Comparison of ENCODE assay signal across 10 mouse cellular contexts in genomic region chr3:103438791-103439354, GRCm38 (mm10).
DNase-seq lines count a peak whose midpoint lies in the region; ATAC-seq and TF ChIP-seq lines count a peak whose summit lies in the region.
"Had no signal": no experiment of that assay in that cellular context is flagged by ENCODE, and none has a peak within 500 bp of the region (broad histone marks: within the 10 kb centered on the region; RNA-seq: fewer than 3 reads in every experiment).

No protein-coding gene starts in this region.

- ATAC-seq in embryonic facial prominence, embryonic 14.5 days (ENCODE audit: low read depth): 0 out of 2 replicates have a peak, but pooled peaks have one; percentile 41
- ATAC-seq in hindbrain, embryonic 12.5 days (ENCODE audit: low FRiP score): peak; percentile 66; the same call in 1 of the 2 replicates
- ATAC-seq in liver, embryonic 14.5 days (ENCODE audit: insufficient read depth): no peak
- peak; percentile 53; the same call in 1 of the 2 replicates for ATAC-seq in neural tube, embryonic 14.5 days (ENCODE audit: low read depth)

- peak; percentile 39 for DNase-seq in ovary, postnatal 14 days (ENCODE audit: low spot score)
- no peak for DNase-seq in ovary, adult 18-20 months (ENCODE audit: low spot score)
- DNase-seq in adrenal gland, postnatal 14 days: peak; percentile 64
- DNase-seq in embryonic facial prominence, embryonic 14.5 days (ENCODE audit: low spot score): peak; percentile 44
- no peak for DNase-seq in liver, embryonic 14.5 days (ENCODE audit: low read depth in 3 of 3, low spot score in 3 of 3)
- DNase-seq in thymus, postnatal 36 days: peak; percentile 78 to 79

- no peaks in the 10 kb centered on the region; the same call in 1 of the 2 replicates for H3K4me1 ChIP-seq in embryonic facial prominence, embryonic 14.5 days (ENCODE audit: control insufficient read depth, insufficient read depth, low read length)
- H3K4me1 ChIP-seq in hindbrain, embryonic 12.5 days: no peaks in the 10 kb centered on the region
- 0 out of 4 replicates have a peak, but pooled peaks cover 0 to 2% of the 10 kb centered on the region in 2 experiments for H3K4me1 ChIP-seq in liver, embryonic 14.5 days (replicated peaks; ENCODE audit: control insufficient read depth in 2 of 2, insufficient read depth in 2 of 2, low read length in 1 of 2)
- no peaks in the 10 kb centered on the region for H3K4me1 ChIP-seq in neural tube, embryonic 14.5 days (ENCODE audit: control insufficient read depth, insufficient read depth, low read length)
- H3K4me1 ChIP-seq: liver, embryonic 15.5 days had no signal

- TF ChIP-seq EP300 in liver, embryonic 14.5 days (IDR thresholded peaks at IDR 0.05; ENCODE audit: low read depth): no peak

- H3K36me3 ChIP-seq in embryonic facial prominence, embryonic 14.5 days (ENCODE audit: control insufficient read depth, insufficient read depth, low read length): no peaks in the 10 kb centered on the region
- H3K36me3 ChIP-seq in hindbrain, embryonic 12.5 days: no peaks in the 10 kb centered on the region
- H3K36me3 ChIP-seq in liver, embryonic 14.5 days (replicated peaks; ENCODE audit: control insufficient read depth, insufficient read depth, low read depth): no peaks in the 10 kb centered on the region
- H3K36me3 ChIP-seq in neural tube, embryonic 14.5 days (ENCODE audit: control insufficient read depth, insufficient read depth, low read length): no peaks in the 10 kb centered on the region
- H3K36me3 ChIP-seq: embryonic facial prominence, embryonic 12.5 days; liver, embryonic 15.5 days had no signal

- H3K9ac ChIP-seq in embryonic facial prominence, embryonic 14.5 days (ENCODE audit: low read depth, low read length): no peak overlapping the region
- H3K9ac ChIP-seq in hindbrain, embryonic 12.5 days: no peak overlapping the region
- H3K9ac ChIP-seq in liver, embryonic 14.5 days (replicated peaks): no peak overlapping the region
- H3K9ac ChIP-seq in neural tube, embryonic 14.5 days (replicated peaks; ENCODE audit: low read depth, low read length): no peak overlapping the region
- H3K9ac ChIP-seq: embryonic facial prominence, embryonic 12.5 days; liver, embryonic 15.5 days had no signal

- peak; percentile 51 for TF ChIP-seq CTCF in liver, embryonic 14.5 days (IDR thresholded peaks at IDR 0.05; ENCODE audit: low read depth)

- WGBS in embryonic facial prominence, embryonic 14.5 days: 49% methylated on average over 12 of the region's 12 CpGs
- 44% methylated on average over 12 of the region's 12 CpGs for WGBS in hindbrain, embryonic 12.5 days
- 58% methylated on average over 12 of the region's 12 CpGs for WGBS in liver, embryonic 14.5 days (ENCODE audit: insufficient replicate concordance)
- 53% methylated on average over 12 of the region's 12 CpGs for WGBS in neural tube, embryonic 14.5 days

- H3K4me2 ChIP-seq in embryonic facial prominence, embryonic 14.5 days (ENCODE audit: low read depth, low read length): no peak overlapping the region
- H3K4me2 ChIP-seq in hindbrain, embryonic 12.5 days (replicated peaks): no peak overlapping the region
- no peak overlapping the region for H3K4me2 ChIP-seq in liver, embryonic 14.5 days (ENCODE audit: low read depth)
- no peak overlapping the region for H3K4me2 ChIP-seq in neural tube, embryonic 14.5 days (ENCODE audit: low read depth, low read length)
- H3K4me2 ChIP-seq: embryonic facial prominence, embryonic 12.5 days; liver, embryonic 15.5 days had no signal

- H3K4me3 ChIP-seq in embryonic facial prominence, embryonic 14.5 days (ENCODE audit: low read depth, low read length): no peak overlapping the region
- no peak overlapping the region for H3K4me3 ChIP-seq in hindbrain, embryonic 12.5 days
- no peak overlapping the region for H3K4me3 ChIP-seq in liver, embryonic 14.5 days (ENCODE audit: insufficient read depth in 1 of 2, low read depth in 2 of 2, low read length in 2 of 2)
- H3K4me3 ChIP-seq in neural tube, embryonic 14.5 days (ENCODE audit: low read depth, low read length): no peak overlapping the region
- H3K4me3 ChIP-seq: embryonic facial prominence, embryonic 12.5 days; liver, embryonic 15.5 days had no signal

- no peaks in the 10 kb centered on the region for H3K9me3 ChIP-seq in embryonic facial prominence, embryonic 14.5 days (ENCODE audit: control insufficient read depth, low read length)
- no peaks in the 10 kb centered on the region for H3K9me3 ChIP-seq in hindbrain, embryonic 12.5 days (replicated peaks)
- no peaks in the 10 kb centered on the region for H3K9me3 ChIP-seq in liver, embryonic 14.5 days (ENCODE audit: control insufficient read depth, low read length)
- no peaks in the 10 kb centered on the region for H3K9me3 ChIP-seq in neural tube, embryonic 14.5 days (ENCODE audit: control insufficient read depth, low read length)
- H3K9me3 ChIP-seq: embryonic facial prominence, embryonic 12.5 days; liver, embryonic 15.5 days had no signal

- H3K27ac ChIP-seq in embryonic facial prominence, embryonic 14.5 days (replicated peaks; ENCODE audit: low read depth, low read length): no peak overlapping the region
- H3K27ac ChIP-seq in hindbrain, embryonic 12.5 days: no peak overlapping the region
- no peak overlapping the region for H3K27ac ChIP-seq in liver, embryonic 14.5 days
- no peak overlapping the region for H3K27ac ChIP-seq in neural tube, embryonic 14.5 days (ENCODE audit: low read depth, low read length)
- H3K27ac ChIP-seq: embryonic facial prominence, embryonic 12.5 days; liver, embryonic 15.5 days had no signal

- no peaks in the 10 kb centered on the region for H3K27me3 ChIP-seq in embryonic facial prominence, embryonic 14.5 days (replicated peaks; ENCODE audit: control insufficient read depth, insufficient read depth, low read length)
- H3K27me3 ChIP-seq in hindbrain, embryonic 12.5 days: no peaks in the 10 kb centered on the region
- no peaks in the 10 kb centered on the region for H3K27me3 ChIP-seq in liver, embryonic 14.5 days (ENCODE audit: control insufficient read depth, insufficient read depth, low read length)
- H3K27me3 ChIP-seq in neural tube, embryonic 14.5 days (ENCODE audit: control insufficient read depth, insufficient read depth, low read length): no peaks in the 10 kb centered on the region
- H3K27me3 ChIP-seq: embryonic facial prominence, embryonic 12.5 days; liver, embryonic 15.5 days had no signal

Comparison
In these comparisons a context has a peak if more than half of its experiments do, and no peak if none do; other contexts are left out.
1. DNase-seq: peak in ovary, postnatal 14 days (single experiment), adrenal gland, postnatal 14 days (single experiment), embryonic facial prominence, embryonic 14.5 days (single experiment) and thymus, postnatal 36 days (2 of 2); none in ovary, adult 18-20 months (single experiment) and liver, embryonic 14.5 days (0 of 3).